Mouse (Mus musculus) heart, adult 18-20 months (tissue): ENCODE results near the gene Emp3. TPM values are rescaled to one million over a fixed set of nuclear protein-coding genes. Genes with fewer than 3 reads are reported as not detected.

ENCODE experiments used
- DNase-seq, 2 experiments: peaks; one replicate each; pipeline ENCODE4 v3.0.0; 2021 to 2022; ENCODE audit warnings: mixed read lengths in 1 of 2
- total RNA-seq, 2 experiments: library from RNA; stranded (reverse); gene quantifications; 2 replicates each; pipeline ENCODE4 v1.2.3; 2021

The Emp3 gene
- total RNA-seq, 2 experiments from 2014 or later: 19.1 to 25.0 TPM

GRCm38 (mm10) chr7:45870282-45871058, 50.7 kb downstream of the Emp3 start:
- DNase-seq: no peak

GRCm38 (mm10) chr7:45869787-45870186, 51.4 kb downstream of the Emp3 start:
- DNase-seq: no peak

GRCm38 (mm10) chr7:45869107-45869670, 52.0 kb downstream of the Emp3 start:
- no peak for DNase-seq

Other genes starting within 250 kb of the Emp3 start
- gene Ntn5, start 237.4 kb downstream of the Emp3 start, total RNA-seq: not detected
- gene Sec1, start 227.0 kb downstream of the Emp3 start, total RNA-seq: under 1 TPM; 0.18 to 0.30 TPM
- gene Car11, start 221.6 kb downstream of the Emp3 start, total RNA-seq: 1 to 10 TPM; 3.4 to 5.9 TPM
- gene Dbp, start 216.3 kb downstream of the Emp3 start, total RNA-seq: 10 to 100 TPM; 12.1 to 15.0 TPM
- 100 to 1,000 TPM; 574 to 615 TPM for gene Rpl18, start 205.9 kb downstream of the Emp3 start, total RNA-seq
- gene Sphk2, start 203.4 kb downstream of the Emp3 start, total RNA-seq: 10 to 100 TPM; 18.4 to 20.2 TPM
- under 1 TPM; 0.30 to 0.62 TPM for gene Fam83e, start 200.2 kb downstream of the Emp3 start, total RNA-seq
- gene Spaca4, start 195.6 kb downstream of the Emp3 start, total RNA-seq: not detected
- not detected for gene Lmtk3, start 137.7 kb downstream of the Emp3 start, total RNA-seq
- not detected for gene Sult2b1, start 136.7 kb downstream of the Emp3 start, total RNA-seq
- gene Cyth2, start 106.8 kb downstream of the Emp3 start, total RNA-seq: 10 to 100 TPM; 65.8 to 68.9 TPM
- 1 to 10 TPM; 1.2 to 1.8 TPM for gene Kcnj14, start 96.6 kb downstream of the Emp3 start, total RNA-seq
- 10 to 100 TPM; 15.0 to 15.2 TPM for gene Grwd1, start 90.5 kb downstream of the Emp3 start, total RNA-seq
- gene Kdelr1, start 48.6 kb downstream of the Emp3 start, total RNA-seq: 100 to 1,000 TPM; 105 to 125 TPM
- gene Grin2d, start 43.0 kb downstream of the Emp3 start, total RNA-seq: 1 to 10 TPM; 1.4 to 1.5 TPM
- not detected for gene Syngr4, start 24.7 kb downstream of the Emp3 start, total RNA-seq
- gene Tmem143, start 24.5 kb downstream of the Emp3 start, total RNA-seq: 100 to 1,000 TPM; 124 to 125 TPM
- gene Ccdc114, start 2.7 kb upstream of the Emp3 start, total RNA-seq: 1 to 10 TPM in 1 of 2 experiments, under 1 TPM in 1; 0.89 to 1.3 TPM
- gene Abcc6, start 108.9 kb upstream of the Emp3 start, total RNA-seq: not detected
- 10 to 100 TPM; 88.0 to 95.9 TPM for gene Nomo1, start 112.3 kb upstream of the Emp3 start, total RNA-seq
- gene Kcnj11, start 179.4 kb upstream of the Emp3 start, total RNA-seq: 100 to 1,000 TPM; 114 to 120 TPM